Mouse (Mus musculus) midbrain, embryonic 10.5 days (tissue): Measurements from ENCODE around the gene Gm3676. TPM values are rescaled to one million over a fixed set of nuclear protein-coding genes. Genes with fewer than 3 reads are reported as not detected.
"Not testable (repeated sequence)": the region's sequence is repeated elsewhere in the genome, so short reads cannot be mapped to it uniquely, and the experiment has no call there.

Experiments
- DNase-seq: peaks from one replicate; pipeline ENCODE4 v3.0.0-alpha.2; 2017; ENCODE audit warnings: low spot score
- H3K27ac ChIP-seq: fragments of 300-500 bp; sonication (generic); replicated peaks from 2 replicates; pipeline ENCODE4 v1.5.1; 2016; ENCODE audit warnings: mild to moderate bottlenecking
- H3K27me3 ChIP-seq: fragments of 300-500 bp; sonication (generic); 2 replicates; pipeline ENCODE4 v1.6.1; 2016; ENCODE audit warnings: low read depth, mild to moderate bottlenecking; ENCODE audit not compliant: poor library complexity, severe bottlenecking
- H3K36me3 ChIP-seq: fragments of 300-500 bp; sonication (generic); 2 replicates; pipeline ENCODE4 v1.6.1; 2016; ENCODE audit warnings: mild to moderate bottlenecking, moderate library complexity
- H3K4me1 ChIP-seq: fragments of 300-500 bp; sonication (generic); 2 replicates; pipeline ENCODE4 v1.6.1; 2016
- H3K4me3 ChIP-seq: fragments of 300-500 bp; sonication (generic); 2 replicates; pipeline ENCODE4 v1.5.1; 2016; ENCODE audit warnings: mild to moderate bottlenecking, moderate library complexity
- H3K9me3 ChIP-seq: fragments of 300-500 bp; sonication (generic); replicated peaks from 2 replicates; pipeline ENCODE4 v1.6.1; 2016; ENCODE audit warnings: mild to moderate bottlenecking
- WGBS: fragments of 180-500 bp; shearing (Covaris S2); methylation state at CpG from one replicate; pipeline ENCODE4 v1.1.7; 2016; 5-methylcytosine and 5-hydroxymethylcytosine counted together
- polyA plus RNA-seq: library from polyadenylated mRNA; unstranded; fragments of >200 nt; fragmentation: Nextera tagmentation; extraction: Ambion mirVana; gene quantifications from 2 replicates; pipeline ENCODE4 v1.2.1, GENCODE M21; 2016

Gene Gm3676
- not detected in 2 replicates for polyA plus RNA-seq

GRCm38 (mm10) chr14:41646387-41646786 lies at the start of gene Gm3676:
Gm3676 (minus strand) TSS chr14:41646487.
- H3K36me3 ChIP-seq, H3K4me1 ChIP-seq, H3K9me3 ChIP-seq, H3K27ac ChIP-seq, DNase-seq, H3K27me3 ChIP-seq, H3K4me3 ChIP-seq: not testable (repeated sequence)
- WGBS = no CpG with 5 or more reads among the region's 1 CpGs

- DNase-seq, H3K27ac ChIP-seq: not testable (repeated sequence)
- 88% methylated on average over 2 of the region's 2 CpGs for WGBS
Measured at GRCm38 (mm10) chr14:41648176-41648575, 1.9 kb upstream of the Gm3676 start.

GRCm38 (mm10) chr14:41630144-41630543 lies 16.1 kb downstream of the Gm3676 start:
- 96% methylated on average over 10 of the region's 11 CpGs for WGBS
- H3K27me3 ChIP-seq, DNase-seq: not testable (repeated sequence)

More at GRCm38 (mm10) chr14:41648176-41648575, 1.9 kb upstream of the Gm3676 start:
- not testable (repeated sequence) for H3K4me3 ChIP-seq, H3K9me3 ChIP-seq, H3K27me3 ChIP-seq, H3K36me3 ChIP-seq, H3K4me1 ChIP-seq

GRCm38 (mm10) chr14:41624512-41624911 lies 21.8 kb downstream of the Gm3676 start, which contains the start of gene Gm3072:
Gm3072 (minus strand) TSS chr14:41624612.
- H3K27me3 ChIP-seq, H3K36me3 ChIP-seq, H3K9me3 ChIP-seq, H3K4me1 ChIP-seq, H3K27ac ChIP-seq, H3K4me3 ChIP-seq, DNase-seq: not testable (repeated sequence)
- WGBS = 92% methylated on average over 1 of the region's 2 CpGs

More at GRCm38 (mm10) chr14:41630144-41630543, 16.1 kb downstream of the Gm3676 start:
- not testable (repeated sequence) for H3K36me3 ChIP-seq, H3K27ac ChIP-seq, H3K4me1 ChIP-seq, H3K4me3 ChIP-seq, H3K9me3 ChIP-seq

- not testable (repeated sequence) for H3K4me1 ChIP-seq, H3K4me3 ChIP-seq, H3K36me3 ChIP-seq, H3K27me3 ChIP-seq, H3K9me3 ChIP-seq, DNase-seq, H3K27ac ChIP-seq
- WGBS = 98% methylated on average over 4 of the region's 5 CpGs
Measured at GRCm38 (mm10) chr14:41622535-41622934, 23.8 kb downstream of the Gm3676 start.

GRCm38 (mm10) chr14:41610690-41611089 lies 35.6 kb downstream of the Gm3676 start:
- H3K4me1 ChIP-seq, H3K36me3 ChIP-seq, H3K9me3 ChIP-seq, DNase-seq, H3K4me3 ChIP-seq, H3K27ac ChIP-seq, H3K27me3 ChIP-seq: not testable (repeated sequence)
- 87% methylated on average over 1 of the region's 1 CpGs for WGBS

- not testable (repeated sequence) for DNase-seq, H3K27me3 ChIP-seq, H3K36me3 ChIP-seq, H3K27ac ChIP-seq, H3K4me3 ChIP-seq, H3K4me1 ChIP-seq, H3K9me3 ChIP-seq
- WGBS = 94% methylated on average over 15 of the region's 15 CpGs
Measured at GRCm38 (mm10) chr14:41600935-41601334, 45.4 kb downstream of the Gm3676 start.

Other genes with a start within 250 kb of the Gm3676 start
- gene Gm6482, start 238.2 kb downstream of the Gm3676 start, polyA plus RNA-seq = not detected in 2 replicates
- not detected in 2 replicates for gene Gm7954, start 193.0 kb downstream of the Gm3676 start, polyA plus RNA-seq
- gene Gm3486, start 157.0 kb downstream of the Gm3676 start, polyA plus RNA-seq = not detected in 2 replicates
- not detected in 2 replicates for gene Gm7970, start 90.9 kb downstream of the Gm3676 start, polyA plus RNA-seq
- gene 1700049E17Rik2, start 73.3 kb downstream of the Gm3676 start, polyA plus RNA-seq = not detected in 2 replicates
- gene Gm3072, start 21.9 kb downstream of the Gm3676 start, polyA plus RNA-seq = not detected in 2 replicates
- not detected in 2 replicates for gene Gm8068, start 55.4 kb upstream of the Gm3676 start, polyA plus RNA-seq
- gene Gm7929, start 104.1 kb upstream of the Gm3676 start, polyA plus RNA-seq = not detected in 2 replicates
- gene Gm47189, start 126.0 kb upstream of the Gm3676 start, polyA plus RNA-seq = not detected in 2 replicates